13 mouse cellular contexts compared by ENCODE assay signal in the genomic region with DNA sequence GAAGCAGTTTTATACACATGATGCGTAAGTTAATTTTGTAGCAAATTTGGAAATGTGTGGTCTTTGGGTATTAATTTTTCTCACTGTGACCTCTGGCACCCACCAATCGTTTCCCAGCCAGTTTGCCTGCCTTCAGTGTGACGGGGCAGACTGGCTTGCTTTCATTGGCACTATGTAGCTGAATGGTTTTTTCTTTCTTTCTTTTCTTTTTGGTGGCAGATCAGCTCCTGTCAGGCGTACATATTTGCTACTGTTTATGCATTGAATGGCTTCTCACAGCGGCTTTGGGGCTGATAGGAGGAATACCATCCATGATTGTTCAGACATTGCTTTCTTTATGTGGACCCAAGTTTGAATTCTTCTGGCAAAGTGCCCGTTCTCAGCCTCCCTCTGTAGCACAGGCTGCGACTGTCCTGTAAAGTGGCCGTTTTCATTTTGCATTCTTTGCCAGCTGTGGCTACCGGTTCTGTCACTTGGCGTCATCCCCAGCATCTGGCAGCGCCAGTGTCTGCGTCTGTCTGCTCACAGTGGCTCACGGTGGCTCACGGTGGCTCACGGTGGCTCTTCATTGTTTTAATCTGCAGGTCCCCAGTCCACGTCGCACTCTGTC. TPM values are rescaled to one million over a fixed set of nuclear protein-coding genes. Genes with fewer than 3 reads are reported as not detected.
DNase-seq lines count a peak whose midpoint lies in the region; ATAC-seq lines count a peak whose summit lies in the region.
"Had no signal": no experiment of that assay in that cellular context is flagged by ENCODE, and none has a peak within 500 bp of the region (broad histone marks: within the 10 kb centered on the region; RNA-seq: fewer than 3 reads in every experiment).

No protein-coding gene starts in this region.

- H3K4me2 ChIP-seq in neural tube, embryonic 12.5 days (replicated peaks) = no peak overlapping the region
- H3K4me2 ChIP-seq in hindbrain, embryonic 13.5 days = no peak overlapping the region
- H3K4me2 ChIP-seq: embryonic facial prominence, embryonic 15.5 days; liver, embryonic 15.5 days had no signal

- 0 out of 2 replicates have a peak, but pooled peaks have one; percentile 17 for ATAC-seq in neural tube, embryonic 12.5 days (ENCODE audit: low FRiP score, low read depth)
- ATAC-seq in hindbrain, embryonic 13.5 days (ENCODE audit: low FRiP score) = peak; percentile 65; the same call in 1 of the 2 replicates

- 0 out of 2 replicates have a peak, but pooled peaks cover 3% of the 10 kb centered on the region for H3K4me1 ChIP-seq in neural tube, embryonic 12.5 days
- peaks cover 30% of the 10 kb centered on the region for H3K4me1 ChIP-seq in hindbrain, embryonic 13.5 days (replicated peaks)
- H3K4me1 ChIP-seq: liver, embryonic 15.5 days had no signal

- H3K9me3 ChIP-seq in neural tube, embryonic 12.5 days = no peaks in the 10 kb centered on the region
- H3K9me3 ChIP-seq in hindbrain, embryonic 13.5 days = no peaks in the 10 kb centered on the region
- H3K9me3 ChIP-seq: embryonic facial prominence, embryonic 15.5 days; liver, embryonic 15.5 days had no signal

- WGBS in neural tube, embryonic 12.5 days = 79% methylated on average over 17 of the region's 17 CpGs
- 47% methylated on average over 17 of the region's 17 CpGs for whole genome bisulfite sequencing in hindbrain, embryonic 13.5 days

- peak; percentile 50 for DNase-seq in heart, adult 11 months
- DNase-seq in heart, postnatal 4 days = no peak
- no peak for DNase-seq in neural tube, embryonic 10.5 days (ENCODE audit: extremely low spot score, low spot score)
- DNase-seq in spleen, postnatal 36 days (ENCODE audit: low spot score in 2 of 2) = no peak
- no peak for DNase-seq in thymus, postnatal 10 days (ENCODE audit: low spot score in 2 of 2)
- DNase-seq: heart, adult 2 months; kidney, adult 8-10 months; thymus, postnatal 25 days had no signal

- H3K9ac ChIP-seq in neural tube, embryonic 12.5 days = no peak overlapping the region
- H3K9ac ChIP-seq in hindbrain, embryonic 13.5 days = no peak overlapping the region
- H3K9ac ChIP-seq: embryonic facial prominence, embryonic 15.5 days; liver, embryonic 15.5 days had no signal

- no peaks in the 10 kb centered on the region for H3K27me3 ChIP-seq in neural tube, embryonic 12.5 days (replicated peaks)
- no peaks in the 10 kb centered on the region for H3K27me3 ChIP-seq in hindbrain, embryonic 13.5 days
- H3K27me3 ChIP-seq: embryonic facial prominence, embryonic 15.5 days; liver, embryonic 15.5 days had no signal

- H3K36me3 ChIP-seq in neural tube, embryonic 12.5 days = peaks cover 5% of the 10 kb centered on the region; the same call in 1 of the 2 replicates
- peaks cover 12% of the 10 kb centered on the region for H3K36me3 ChIP-seq in hindbrain, embryonic 13.5 days
- H3K36me3 ChIP-seq: embryonic facial prominence, embryonic 15.5 days; liver, embryonic 15.5 days had no signal

- H3K27ac ChIP-seq in neural tube, embryonic 12.5 days = no peak overlapping the region
- peak overlapping the region; percentile 70 for H3K27ac ChIP-seq in hindbrain, embryonic 13.5 days
- H3K27ac ChIP-seq: embryonic facial prominence, embryonic 15.5 days; heart, adult 2 months; layer of hippocampus, adult 2 months; liver, embryonic 15.5 days had no signal

- H3K4me3 ChIP-seq in neural tube, embryonic 12.5 days = no peak overlapping the region
- H3K4me3 ChIP-seq in hindbrain, embryonic 13.5 days = no peak overlapping the region
- H3K4me3 ChIP-seq: embryonic facial prominence, embryonic 15.5 days; heart, adult 2 months; layer of hippocampus, adult 2 months; liver, embryonic 15.5 days had no signal

RNA-seq across cellular contexts. Expression of a gene that starts 38.1 kb away (rescaled TPM):
- total RNA-seq in heart, postnatal 4 days (2021) = 100 to 1,000 TPM; 216 to 225 TPM
- 589 and 719 TPM in 2 replicates for polyA plus RNA-seq in neural tube, embryonic 12.5 days (2016; fragmentation: Nextera tagmentation; extraction: Ambion mirVana)
- 674 and 689 TPM in 2 replicates for polyA plus RNA-seq in hindbrain, embryonic 13.5 days (2015; fragmentation: Nextera tagmentation; extraction: Ambion mirVana)
